Mouse (Mus musculus) T-helper 17 cell (primary cell): ENCODE data around the gene Chrna9.

Experiments
- in situ Hi-C, 2 experiments: fragments of 300-600 bp; cut with MboI, MseI; formaldehyde crosslinking; loops; 1 replicate in 1 of 2; 2 replicates in 1 of 2; pipeline ENCODE4 v1.15.1; 2025; ENCODE audit warnings: high pct_unique_total_duplicates in 2 of 2

Chrna9 gene

GRCm38 (mm10) chr5:65919326-65919725 is 15.4 kb upstream of the Chrna9 start:
- in situ Hi-C loops = no loop called here

GRCm38 (mm10) chr5:65919904-65920303 is 14.8 kb upstream of the Chrna9 start:
- in situ Hi-C loops = no loop called here

- in situ Hi-C loops = no loop called here
These were observed 13.9 kb upstream of the Chrna9 start for GRCm38 (mm10) chr5:65920701-65921426.

- in situ Hi-C loops = no loop called here
These were observed 13.1 kb upstream of the Chrna9 start for GRCm38 (mm10) chr5:65921477-65922138.

GRCm38 (mm10) chr5:65926666-65927065 is 8.1 kb upstream of the Chrna9 start:
- in situ Hi-C loops = loop anchor here in 1 of 2 experiments (5.0 kb wide), 1 partner anchor 39 kb away; no protein-coding TSS in a partner anchor

- in situ Hi-C loops = loop anchor here in 1 of 2 experiments (5.0 kb wide), 1 partner anchor 42 kb away; no protein-coding TSS in a partner anchor
These were observed 5.6 kb upstream of the Chrna9 start for GRCm38 (mm10) chr5:65929162-65929561.

- in situ Hi-C loops = loop anchor here (5.0 to 10.0 kb wide), 2 partner anchors 95 to 98 kb away; no protein-coding TSS in a partner anchor
These were observed 4.5 kb upstream of the Chrna9 start for GRCm38 (mm10) chr5:65930171-65930570.

- in situ Hi-C loops = loop anchor here (5.0 to 10.0 kb wide), 2 partner anchors 98 to 101 kb away; no protein-coding TSS in a partner anchor
These were observed 1.5 kb upstream of the Chrna9 start for GRCm38 (mm10) chr5:65933258-65933657.

GRCm38 (mm10) chr5:65933764-65934163 is 957 bp upstream of the Chrna9 start:
- in situ Hi-C loops = loop anchor here (5.0 to 10.0 kb wide), 2 partner anchors 99 to 101 kb away; no protein-coding TSS in a partner anchor

- in situ Hi-C loops = loop anchor here in 1 of 2 experiments (10.0 kb wide), 1 partner anchor 102 kb away; no protein-coding TSS in a partner anchor
These were observed 2.4 kb downstream of the Chrna9 start for GRCm38 (mm10) chr5:65937011-65937726.

GRCm38 (mm10) chr5:65937998-65938715 is 3.4 kb downstream of the Chrna9 start:
- in situ Hi-C loops = loop anchor here in 1 of 2 experiments (10.0 kb wide), 1 partner anchor 103 kb away; no protein-coding TSS in a partner anchor

GRCm38 (mm10) chr5:65941145-65941544 is 6.4 kb downstream of the Chrna9 start:
- in situ Hi-C loops = no loop called here

GRCm38 (mm10) chr5:65949822-65950221 is 15.1 kb downstream of the Chrna9 start:
- in situ Hi-C loops = no loop called here

- in situ Hi-C loops = no loop called here
These were observed 15.5 kb downstream of the Chrna9 start for GRCm38 (mm10) chr5:65950236-65950635.

- in situ Hi-C loops = no loop called here
These were observed 16.2 kb downstream of the Chrna9 start for GRCm38 (mm10) chr5:65950679-65951512.

GRCm38 (mm10) chr5:65951513-65951909 is 16.8 kb downstream of the Chrna9 start:
- in situ Hi-C loops = no loop called here

GRCm38 (mm10) chr5:65954130-65955080 is 19.7 kb downstream of the Chrna9 start:
- in situ Hi-C loops = no loop called here

GRCm38 (mm10) chr5:65955343-65956143 is 20.8 kb downstream of the Chrna9 start:
- in situ Hi-C loops = no loop called here
